Mouse (Mus musculus) megakaryocyte, adult 5-6 weeks (primary cell): ENCODE measurements around the gene Slc6a1. TPM values are rescaled to one million over a fixed set of nuclear protein-coding genes. Genes with fewer than 3 reads are reported as not detected.
A peak's percentile ranks its signal among the peaks of the same experiment; 100 is the strongest.

Experiments used
- ATAC-seq: 2 replicates; pipeline ENCODE4 v1.8.0; 2016; ENCODE audit warnings: mild to moderate bottlenecking, inconsistent platforms; ENCODE audit not compliant: poor library complexity, severe bottlenecking
- total RNA-seq, 2 experiments: library from RNA; stranded (forward) in 1 of 2; stranded (reverse) in 1 of 2; fragments of 153-499, 151-499 nt in 1 of 2; fragments of 221-1000, 200-1000 nt in 1 of 2; gene quantifications; 2 replicates each; pipeline versions ENCODE4 v1.2.3 to v1.2.4; 2015 to 2017

Slc6a1 gene
- total RNA-seq, 2 experiments from 2014 or later, result not detected

- no peak for ATAC-seq
These were observed 6.7 kb downstream of the Slc6a1 start for GRCm38 (mm10) chr6:114289106-114289505.

- no peak for ATAC-seq
These were observed 7.7 kb downstream of the Slc6a1 start for GRCm38 (mm10) chr6:114290184-114290583.

DNA sequence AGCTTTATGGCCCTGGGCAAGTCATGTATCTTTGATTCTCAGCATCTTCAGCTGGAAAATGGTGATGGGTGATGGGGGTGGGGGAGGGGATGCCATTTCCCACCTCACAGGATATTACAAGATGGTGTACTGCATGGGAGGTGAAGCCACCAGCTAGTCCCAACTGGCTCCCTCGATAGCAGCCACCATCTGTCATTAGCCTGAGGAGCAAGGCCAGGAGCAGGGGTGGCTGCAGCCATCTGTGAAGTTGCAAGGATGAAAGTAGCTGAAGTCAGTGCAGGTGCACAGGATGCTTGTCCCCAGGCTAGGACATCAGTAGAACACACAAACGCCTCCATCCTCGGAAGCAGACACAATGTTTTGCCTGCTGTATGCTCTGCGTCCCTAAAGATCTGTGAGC is 8.5 kb downstream of the Slc6a1 start:
- ATAC-seq, result no peak

- ATAC-seq, result no peak
These were observed 9.0 kb downstream of the Slc6a1 start for GRCm38 (mm10) chr6:114291396-114291795.

GRCm38 (mm10) chr6:114293511-114293910 is 11.1 kb downstream of the Slc6a1 start:
- ATAC-seq, result no peak

- ATAC-seq, result no peak
These were observed 12.7 kb downstream of the Slc6a1 start for GRCm38 (mm10) chr6:114295086-114295485.

GRCm38 (mm10) chr6:114297260-114298002 is 15.0 kb downstream of the Slc6a1 start:
- ATAC-seq, result no peak

DNA sequence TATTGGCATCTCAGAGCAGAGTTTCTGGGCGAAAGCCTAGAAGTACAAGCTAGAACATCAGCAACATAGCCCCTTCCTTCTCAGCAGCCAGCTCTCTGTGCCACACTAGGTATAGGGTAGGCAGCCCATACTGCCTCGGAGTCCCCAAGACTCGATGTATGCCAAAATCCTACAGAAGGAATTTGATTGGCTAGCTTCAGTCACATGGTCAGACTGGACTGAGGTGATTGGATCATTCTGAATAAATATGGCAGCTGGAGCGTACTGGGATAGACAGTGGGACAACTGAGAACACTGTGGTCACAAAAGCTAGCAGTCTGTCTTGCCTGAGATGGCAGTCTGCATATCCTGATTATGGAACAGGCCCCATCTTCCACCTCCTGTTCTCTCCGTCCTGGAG is 17.3 kb downstream of the Slc6a1 start:
- ATAC-seq, result no peak

GRCm38 (mm10) chr6:114300737-114301136 is 18.3 kb downstream of the Slc6a1 start:
- no peak for ATAC-seq

GRCm38 (mm10) chr6:114304668-114305067 is 22.2 kb downstream of the Slc6a1 start:
- ATAC-seq, result no peak

GRCm38 (mm10) chr6:114320511-114320910 is 38.1 kb downstream of the Slc6a1 start:
- no peak for ATAC-seq

DNA sequence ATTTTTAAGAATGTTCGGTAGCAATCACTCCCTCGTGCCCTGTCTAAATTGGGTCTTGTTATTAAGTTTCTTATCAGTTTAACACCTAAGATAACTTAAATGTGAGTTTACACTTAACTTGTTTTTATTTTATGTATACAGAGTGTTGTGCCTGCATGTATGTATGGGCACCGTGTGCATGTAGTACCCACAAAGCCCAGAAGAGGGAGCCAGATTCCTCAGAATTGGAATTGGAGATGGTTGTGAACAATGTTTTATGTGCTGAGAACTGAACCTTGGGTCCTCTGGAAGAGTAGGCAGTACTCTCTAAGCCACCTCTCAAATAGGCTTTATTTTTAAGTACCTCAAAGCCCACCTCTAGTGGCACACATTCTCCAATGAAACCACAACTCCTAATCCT is 38.7 kb downstream of the Slc6a1 start:
- ATAC-seq, result no peak

GRCm38 (mm10) chr6:114322914-114323313 is 40.5 kb downstream of the Slc6a1 start:
- no peak for ATAC-seq

DNA sequence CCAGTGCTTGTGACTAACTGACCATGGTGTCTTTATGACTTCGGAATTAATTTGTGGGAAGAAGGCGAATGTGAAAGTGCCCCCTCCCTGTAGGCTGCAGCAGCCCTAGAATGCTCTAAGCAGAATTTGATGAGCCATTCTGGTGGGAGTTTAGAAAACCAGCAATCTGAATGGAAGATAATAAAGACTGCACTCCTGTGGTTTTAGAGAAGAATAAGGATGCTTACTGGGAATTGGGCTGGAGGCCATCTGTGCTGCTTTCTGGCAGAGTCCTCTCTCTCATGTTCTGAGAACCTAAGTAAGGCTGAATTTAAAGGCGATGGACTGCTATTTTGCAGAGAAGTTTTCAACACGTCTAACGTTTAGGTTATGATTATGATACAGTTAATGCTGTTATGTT is 42.4 kb downstream of the Slc6a1 start:
- no peak for ATAC-seq

DNA sequence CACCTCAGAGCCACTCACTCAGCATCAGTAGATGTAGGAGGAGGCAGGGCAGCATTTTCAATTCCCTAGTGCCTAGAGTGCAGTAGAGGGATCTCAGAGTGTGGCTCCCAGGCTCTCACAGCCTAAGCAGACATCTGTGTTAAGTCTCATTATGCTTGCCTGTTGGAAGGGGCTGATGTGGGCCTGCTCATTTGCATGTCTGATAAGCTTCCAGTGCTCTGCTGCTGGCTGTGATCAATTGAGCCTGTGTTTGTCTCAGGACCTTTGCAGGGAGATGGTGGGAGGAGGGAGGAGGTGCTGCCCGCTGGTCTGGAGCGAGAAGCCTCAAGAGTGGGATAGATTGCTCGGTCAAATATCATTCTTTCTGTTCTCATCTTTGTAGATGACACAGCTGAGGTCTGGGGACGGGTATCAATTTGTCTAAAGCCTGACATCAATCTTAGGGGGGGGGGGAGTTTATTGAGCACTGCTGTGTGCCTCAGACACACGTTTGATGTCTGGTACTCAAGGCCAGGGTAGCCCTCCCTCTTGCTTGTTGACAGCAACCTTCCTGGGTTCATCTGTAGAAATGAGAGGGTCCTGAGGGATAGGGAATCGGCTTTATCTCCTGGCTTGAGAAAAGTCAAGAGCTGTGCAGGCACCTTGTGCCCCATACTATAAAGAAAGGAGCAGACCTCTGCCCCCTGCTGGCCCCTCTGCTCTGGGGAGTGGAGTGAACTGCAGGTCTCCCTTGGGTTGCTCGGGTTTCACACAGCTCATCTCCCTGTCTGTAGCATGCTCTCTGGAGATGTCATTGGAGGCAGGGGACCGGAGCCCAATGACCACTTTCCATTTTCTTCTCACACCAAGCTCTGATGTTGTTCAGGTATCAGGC is 47.4 kb downstream of the Slc6a1 start:
- no peak for ATAC-seq

- no peak for ATAC-seq
These were observed 49.5 kb downstream of the Slc6a1 start for GRCm38 (mm10) chr6:114331926-114332325.

DNA sequence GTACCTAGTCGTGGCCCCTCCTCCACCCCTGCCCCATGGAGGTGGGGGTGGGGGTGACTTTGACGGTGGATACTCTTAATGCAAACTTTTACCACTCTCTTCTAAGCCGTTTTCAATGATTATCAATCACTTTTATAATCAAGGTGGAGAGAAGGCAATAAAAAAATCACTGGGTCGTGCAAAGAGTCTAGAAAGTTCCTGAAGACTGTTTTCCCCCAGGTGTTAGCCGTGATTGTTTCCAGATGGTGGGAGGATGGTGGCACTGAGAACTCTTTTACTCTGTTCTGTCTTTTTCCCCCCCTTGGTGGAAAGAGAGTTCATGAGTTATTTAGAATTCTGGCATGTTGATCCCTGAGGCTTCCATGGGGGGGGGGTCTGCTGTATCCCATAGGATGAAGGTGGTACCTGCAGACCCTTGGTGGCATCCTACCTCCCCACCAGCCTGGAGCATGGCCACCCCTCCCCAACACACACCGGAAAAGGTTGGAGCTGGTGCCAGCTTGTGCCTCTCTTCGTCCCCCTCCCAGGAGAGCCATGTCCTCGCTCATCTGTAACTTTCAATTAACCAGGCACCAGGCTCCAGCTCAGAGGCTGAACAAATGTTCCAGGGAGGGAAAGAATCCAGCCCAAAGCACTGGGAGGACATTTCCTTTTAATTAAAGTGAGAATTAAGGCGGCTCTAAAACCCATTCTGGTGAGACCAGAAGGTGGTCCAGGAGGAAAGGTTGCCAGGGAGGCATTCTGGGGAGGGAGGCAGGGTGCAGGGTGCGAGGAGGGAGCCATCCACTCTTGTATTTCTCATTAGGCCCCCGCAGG is 53.9 kb downstream of the Slc6a1 start:
- no peak for ATAC-seq

- ATAC-seq, result no peak
These were observed 54.4 kb downstream of the Slc6a1 start for GRCm38 (mm10) chr6:114336944-114337215.

GRCm38 (mm10) chr6:114341381-114341780 is 58.9 kb downstream of the Slc6a1 start:
- ATAC-seq, result peak; percentile 45

DNA sequence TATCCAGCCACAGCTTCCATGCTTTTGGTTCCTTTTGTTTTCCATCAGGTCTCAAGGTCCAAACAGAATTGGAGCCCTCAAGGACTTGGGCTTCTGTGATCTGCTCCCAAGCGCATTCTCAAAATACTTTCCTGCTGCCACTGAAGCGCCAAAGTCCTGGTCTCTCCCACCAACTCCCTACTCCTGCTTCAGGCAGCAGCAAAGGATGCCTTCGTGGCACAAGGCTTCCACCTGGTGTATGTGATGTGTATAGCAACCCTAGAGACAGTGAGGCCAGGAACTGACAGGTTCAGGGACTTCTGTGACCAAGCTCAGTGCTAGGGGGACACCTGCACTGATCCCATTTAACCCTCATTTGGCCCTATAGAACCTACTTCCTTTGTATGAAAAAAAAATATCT is 61.3 kb downstream of the Slc6a1 start:
- no peak for ATAC-seq

GRCm38 (mm10) chr6:114345156-114345555 is 62.7 kb downstream of the Slc6a1 start:
- 0 out of 2 replicates have a peak, but pooled peaks have one; percentile 33 for ATAC-seq
